Mouse (Mus musculus): Measurements from ENCODE around the gene Trhde. TPM values are rescaled to one million over a fixed set of nuclear protein-coding genes. Genes with fewer than 3 reads are reported as not detected.

Gene Trhde
- polyA plus RNA-seq, 1 experiment, result 0.18 TPM

DNA sequence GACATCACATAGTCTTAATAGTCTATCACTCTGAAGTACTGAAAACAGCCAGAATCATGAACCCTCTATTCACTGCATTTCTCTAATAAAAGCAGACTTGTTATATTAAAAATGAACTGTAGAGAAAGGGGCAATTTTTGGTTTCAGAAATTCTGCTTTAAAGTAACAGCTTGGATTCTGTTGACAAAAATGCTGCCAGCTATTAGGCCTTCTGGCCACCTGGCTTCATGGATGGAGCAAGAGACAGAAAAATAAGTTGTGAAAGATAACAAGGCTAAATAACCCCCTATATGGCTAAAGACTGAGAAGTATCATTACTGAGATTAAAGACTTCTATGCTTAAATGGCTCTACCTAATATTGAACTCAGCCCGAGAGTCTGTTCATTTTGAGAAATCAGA is 234.2 kb downstream of the Trhde start:
- H3K27ac ChIP-seq (ENCODE audit: insufficient read depth, low read length), result no peak overlapping the region
- TF ChIP-seq POLR2A (IDR thresholded peaks at IDR 0.05; ENCODE audit: low read depth, low read length), result no peak
- TF ChIP-seq CTCF (IDR thresholded peaks at IDR 0.05; ENCODE audit: borderline replicate concordance, insufficient read depth, low read length), result no peak
- no peak overlapping the region for H3K4me3 ChIP-seq (ENCODE audit: insufficient read depth, low read length)
- H3K4me1 ChIP-seq (ENCODE audit: control insufficient read depth, insufficient read depth, low read length), result no peaks in the 10 kb centered on the region

GRCm38 (mm10) chr10:114509186-114509585 is 292.9 kb downstream of the Trhde start:
- Histone ChIP-seq H3K4me3 (ENCODE audit: insufficient read depth, low read length) (no peak overlapping the region), H3K27ac (ENCODE audit: insufficient read depth, low read length) (no peak overlapping the region), H3K4me1 (ENCODE audit: control insufficient read depth, insufficient read depth, low read length) (no peaks in the 10 kb centered on the region)
- TF ChIP-seq POLR2A (IDR thresholded peaks at IDR 0.05; ENCODE audit: low read depth, low read length) (no peak), CTCF (IDR thresholded peaks at IDR 0.05; ENCODE audit: borderline replicate concordance, insufficient read depth, low read length) (no peak)

DNA sequence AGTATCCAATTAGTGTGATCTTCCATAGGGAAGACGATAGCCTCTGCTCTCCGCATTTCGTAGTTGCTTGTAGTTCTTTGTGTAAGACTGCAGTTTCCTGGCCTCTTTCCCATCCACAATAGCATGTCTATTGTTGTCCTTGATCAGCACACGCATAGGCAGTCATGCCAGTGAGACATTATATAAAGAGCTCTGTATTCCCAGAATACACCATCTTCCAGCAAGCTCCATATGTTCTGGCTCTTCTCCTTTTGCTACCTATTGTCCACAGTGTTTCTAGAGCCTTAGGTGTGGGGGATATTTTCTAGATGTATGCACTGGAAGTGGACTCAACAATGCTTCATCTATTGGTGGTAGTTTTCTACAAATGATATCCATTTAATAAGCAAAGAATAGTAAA is 313.3 kb downstream of the Trhde start:
- Histone ChIP-seq H3K27ac (ENCODE audit: insufficient read depth, low read length) (no peak overlapping the region), H3K4me3 (ENCODE audit: insufficient read depth, low read length) (no peak overlapping the region), H3K4me1 (ENCODE audit: control insufficient read depth, insufficient read depth, low read length) (no peaks in the 10 kb centered on the region)
- TF ChIP-seq POLR2A (IDR thresholded peaks at IDR 0.05; ENCODE audit: low read depth, low read length) (no peak), CTCF (IDR thresholded peaks at IDR 0.05; ENCODE audit: borderline replicate concordance, insufficient read depth, low read length) (no peak)

DNA sequence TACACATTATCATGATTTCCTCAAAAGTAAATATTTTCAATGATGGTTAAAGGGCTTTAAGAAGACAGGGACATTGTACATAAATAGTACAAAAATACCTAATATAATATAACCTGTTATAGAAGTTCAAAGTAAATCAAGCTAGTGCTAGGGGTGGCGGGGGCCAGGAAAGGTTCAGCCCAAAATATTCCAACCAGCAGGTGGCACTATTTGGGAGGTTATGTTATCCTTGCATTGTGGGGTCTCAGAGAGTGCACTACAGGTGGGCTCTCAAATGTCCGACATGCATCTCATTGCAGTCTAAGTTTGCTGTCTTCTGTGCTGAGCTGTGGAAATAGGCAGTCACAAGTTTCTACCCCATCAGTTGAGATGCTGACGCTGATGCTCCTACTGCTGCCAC is 346.5 kb downstream of the Trhde start:
- Histone ChIP-seq H3K27ac (ENCODE audit: insufficient read depth, low read length) (no peak overlapping the region), H3K4me1 (ENCODE audit: control insufficient read depth, insufficient read depth, low read length) (no peaks in the 10 kb centered on the region), H3K4me3 (ENCODE audit: insufficient read depth, low read length) (no peak overlapping the region)
- TF ChIP-seq CTCF (IDR thresholded peaks at IDR 0.05; ENCODE audit: borderline replicate concordance, insufficient read depth, low read length) (no peak), POLR2A (IDR thresholded peaks at IDR 0.05; ENCODE audit: low read depth, low read length) (no peak)

- TF ChIP-seq POLR2A (IDR thresholded peaks at IDR 0.05; ENCODE audit: low read depth, low read length), result no peak
- TF ChIP-seq CTCF (IDR thresholded peaks at IDR 0.05; ENCODE audit: borderline replicate concordance, insufficient read depth, low read length), result no peak
- H3K4me1 ChIP-seq (ENCODE audit: control insufficient read depth, insufficient read depth, low read length), result no peaks in the 10 kb centered on the region
- H3K27ac ChIP-seq (ENCODE audit: insufficient read depth, low read length), result no peak overlapping the region
- no peak overlapping the region for H3K4me3 ChIP-seq (ENCODE audit: insufficient read depth, low read length)
These were observed 354.0 kb downstream of the Trhde start for GRCm38 (mm10) chr10:114448116-114448515.

DNA sequence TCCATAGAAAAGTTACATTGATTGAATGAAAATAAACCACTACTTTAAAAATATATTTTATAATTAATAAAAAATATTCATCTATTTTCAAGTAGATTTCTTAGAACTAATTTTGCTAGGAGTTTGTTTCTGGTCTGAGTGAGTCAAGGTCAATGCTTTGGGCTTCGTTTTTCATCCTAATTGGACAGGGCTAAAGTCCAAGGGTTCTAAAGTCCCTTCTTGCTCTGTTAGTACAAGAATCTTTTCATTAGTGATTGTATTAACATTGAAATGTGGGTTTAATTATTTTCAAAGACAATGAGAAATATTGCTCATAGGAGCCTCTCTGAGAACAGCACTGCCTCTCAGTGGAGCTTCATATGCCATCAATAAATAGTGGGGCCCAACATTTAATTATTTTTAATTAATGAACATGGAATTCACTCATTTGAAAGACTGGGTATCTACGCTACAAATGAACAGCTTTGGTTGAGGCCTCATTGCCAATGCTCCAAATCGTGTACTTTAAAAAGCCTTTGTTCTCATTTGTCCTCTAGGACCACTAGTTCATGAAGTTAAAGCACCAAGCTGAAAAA is 383.1 kb downstream of the Trhde start:
- H3K4me3 ChIP-seq (ENCODE audit: insufficient read depth, low read length), result no peak overlapping the region
- TF ChIP-seq CTCF (IDR thresholded peaks at IDR 0.05; ENCODE audit: borderline replicate concordance, insufficient read depth, low read length) (no peak), POLR2A (IDR thresholded peaks at IDR 0.05; ENCODE audit: low read depth, low read length) (no peak)
- no peaks in the 10 kb centered on the region for H3K4me1 ChIP-seq (ENCODE audit: control insufficient read depth, insufficient read depth, low read length)
- H3K27ac ChIP-seq (ENCODE audit: insufficient read depth, low read length), result no peak overlapping the region

DNA sequence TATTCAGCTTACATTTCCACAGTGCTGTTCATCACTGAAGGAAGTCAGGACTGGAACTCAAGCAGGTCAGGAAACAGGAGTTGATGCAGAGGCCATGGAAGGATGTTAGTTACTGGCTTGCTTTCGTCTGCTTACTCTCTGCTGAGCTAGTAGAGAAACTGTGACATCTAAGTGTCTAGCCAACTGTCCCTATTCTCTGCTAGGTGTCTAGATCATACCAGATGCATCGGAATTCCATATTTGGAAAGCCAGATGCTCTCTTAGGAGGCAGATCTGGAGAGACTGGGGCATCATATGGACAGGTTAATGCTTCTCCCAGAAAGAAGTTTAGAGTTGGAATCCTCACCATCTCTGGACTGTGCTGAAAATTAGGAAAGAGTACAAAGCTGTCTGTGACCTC is 386.4 kb downstream of the Trhde start:
- TF ChIP-seq CTCF (IDR thresholded peaks at IDR 0.05; ENCODE audit: borderline replicate concordance, insufficient read depth, low read length) (no peak), POLR2A (IDR thresholded peaks at IDR 0.05; ENCODE audit: low read depth, low read length) (no peak)
- H3K4me1 ChIP-seq (ENCODE audit: control insufficient read depth, insufficient read depth, low read length), result no peaks in the 10 kb centered on the region
- H3K27ac ChIP-seq (ENCODE audit: insufficient read depth, low read length), result no peak overlapping the region
- H3K4me3 ChIP-seq (ENCODE audit: insufficient read depth, low read length), result no peak overlapping the region

DNA sequence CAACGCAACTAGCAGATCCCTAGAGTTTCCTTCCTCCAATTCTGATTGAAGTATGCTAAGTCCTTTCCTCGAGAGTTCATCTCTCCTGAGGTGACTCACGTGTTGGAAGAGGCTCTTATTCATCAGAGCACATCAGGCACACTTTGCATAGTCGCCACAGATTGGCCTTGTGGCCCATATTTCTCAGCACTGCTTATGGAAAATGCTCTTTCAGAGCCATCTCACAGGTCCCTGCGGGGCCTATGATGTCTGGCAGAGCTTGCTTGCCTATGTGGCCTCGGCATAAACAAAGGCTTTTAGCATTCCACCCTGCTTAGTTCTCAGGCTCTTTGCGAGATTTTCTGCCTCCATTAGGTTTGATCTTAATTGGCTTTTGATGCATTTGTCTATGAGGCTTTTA is 396.8 kb downstream of the Trhde start:
- H3K4me3 ChIP-seq (ENCODE audit: insufficient read depth, low read length), result no peak overlapping the region
- no peak overlapping the region for H3K27ac ChIP-seq (ENCODE audit: insufficient read depth, low read length)
- no peaks in the 10 kb centered on the region for H3K4me1 ChIP-seq (ENCODE audit: control insufficient read depth, insufficient read depth, low read length)
- TF ChIP-seq POLR2A (IDR thresholded peaks at IDR 0.05; ENCODE audit: low read depth, low read length) (no peak), CTCF (IDR thresholded peaks at IDR 0.05; ENCODE audit: borderline replicate concordance, insufficient read depth, low read length) (no peak)

DNA sequence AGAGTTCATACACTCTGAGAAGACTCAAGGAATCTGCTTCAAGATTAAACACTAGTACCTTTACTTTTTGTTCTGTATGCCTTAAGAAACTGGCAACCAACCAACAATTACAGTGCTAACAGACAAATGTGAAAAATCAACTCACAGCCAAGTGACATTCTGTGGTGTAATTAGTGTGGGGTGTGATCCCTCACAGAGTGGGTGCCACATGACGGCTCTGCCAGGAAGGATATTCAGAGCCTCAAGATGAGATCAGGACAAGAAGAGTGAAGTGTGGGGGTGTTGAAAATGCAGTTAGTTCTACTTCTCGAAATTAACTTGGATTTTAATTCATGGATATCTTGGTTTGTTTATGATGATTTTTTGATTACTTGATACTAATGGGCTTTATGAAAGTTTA is 398.3 kb downstream of the Trhde start:
- H3K4me3 ChIP-seq (ENCODE audit: insufficient read depth, low read length), result no peak overlapping the region
- H3K4me1 ChIP-seq (ENCODE audit: control insufficient read depth, insufficient read depth, low read length), result no peaks in the 10 kb centered on the region
- TF ChIP-seq POLR2A (IDR thresholded peaks at IDR 0.05; ENCODE audit: low read depth, low read length) (no peak), CTCF (IDR thresholded peaks at IDR 0.05; ENCODE audit: borderline replicate concordance, insufficient read depth, low read length) (no peak)
- H3K27ac ChIP-seq (ENCODE audit: insufficient read depth, low read length), result no peak overlapping the region

DNA sequence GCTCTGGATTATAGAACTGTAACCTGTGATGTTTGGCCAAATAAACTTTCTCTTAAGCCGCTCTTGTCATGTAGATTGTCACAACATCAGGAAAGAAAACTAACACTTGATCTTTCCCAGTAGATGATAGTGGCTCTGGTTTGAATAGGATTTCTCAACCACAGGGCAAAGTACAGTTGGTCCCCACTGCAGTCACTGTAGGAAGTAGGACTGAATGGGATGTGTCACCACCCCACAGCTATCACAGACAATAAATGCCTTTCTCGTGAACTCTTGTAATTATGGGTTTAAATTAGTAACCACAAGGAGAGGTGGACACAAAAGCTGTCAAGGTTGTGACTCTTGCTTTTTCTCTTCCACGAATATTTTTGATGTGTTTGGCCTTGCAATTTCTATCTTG is 431.3 kb downstream of the Trhde start:
- Histone ChIP-seq H3K4me3 (ENCODE audit: insufficient read depth, low read length) (no peak overlapping the region), H3K4me1 (ENCODE audit: control insufficient read depth, insufficient read depth, low read length) (no peaks in the 10 kb centered on the region), H3K27ac (ENCODE audit: insufficient read depth, low read length) (no peak overlapping the region)
- TF ChIP-seq POLR2A (IDR thresholded peaks at IDR 0.05; ENCODE audit: low read depth, low read length) (no peak), CTCF (IDR thresholded peaks at IDR 0.05; ENCODE audit: borderline replicate concordance, insufficient read depth, low read length) (no peak)

- no peak for TF ChIP-seq CTCF (IDR thresholded peaks at IDR 0.05; ENCODE audit: borderline replicate concordance, insufficient read depth, low read length)
- TF ChIP-seq POLR2A (IDR thresholded peaks at IDR 0.05; ENCODE audit: low read depth, low read length), result no peak
- H3K4me1 ChIP-seq (ENCODE audit: control insufficient read depth, insufficient read depth, low read length), result no peaks in the 10 kb centered on the region
- H3K4me3 ChIP-seq (ENCODE audit: insufficient read depth, low read length), result no peak overlapping the region
- H3K27ac ChIP-seq (ENCODE audit: insufficient read depth, low read length), result no peak overlapping the region
These were observed 438.7 kb downstream of the Trhde start for GRCm38 (mm10) chr10:114363442-114363841.
